Mouse (Mus musculus): ENCODE measurements at regions not wholly inside any gene's neighbourhood (a gene's known extent, or its start where the extent isn't known, plus 50 kb on each side); places are given as distances from the start of the nearest gene placed in this dataset.
"Not testable (repeated sequence)": the region's sequence is repeated elsewhere in the genome, so short reads cannot be mapped to it uniquely, and the experiment has no call there.

DNA sequence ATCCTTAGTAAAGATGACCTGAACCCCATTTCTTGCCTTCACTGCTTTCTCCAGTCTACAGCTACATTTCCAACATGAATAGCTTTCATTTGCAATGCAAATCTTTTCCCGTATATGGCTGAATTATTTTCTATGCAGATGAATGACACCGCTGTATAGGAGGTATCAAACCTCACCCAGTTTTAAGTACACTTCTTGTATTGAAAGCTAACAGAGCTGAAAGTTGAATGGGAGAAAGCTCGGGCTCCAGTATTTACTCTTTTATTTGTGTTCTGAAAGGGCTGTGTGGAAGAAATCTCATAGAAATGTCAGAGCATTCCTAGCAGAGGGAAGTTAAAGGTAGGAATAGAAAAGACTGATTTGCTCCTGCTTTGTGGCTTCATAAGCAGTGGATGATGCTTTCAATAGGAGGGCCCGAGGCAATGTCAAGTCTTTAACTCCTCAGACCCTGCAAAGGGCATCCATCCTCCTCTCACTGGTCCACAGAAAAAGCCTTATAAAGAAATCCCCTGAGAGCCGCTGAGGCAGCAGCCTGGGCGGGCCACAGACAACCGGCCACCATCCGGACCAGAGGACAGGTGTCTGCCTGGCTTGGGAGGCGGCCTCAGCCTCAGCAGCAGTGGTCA is 673.8 kb upstream of the Intu start:
- Histone ChIP-seq H3K27ac (ENCODE audit: insufficient read depth, low read length) (no peak overlapping the region), H3K4me3 (ENCODE audit: insufficient read depth, low read length) (no peak overlapping the region), H3K4me1 (ENCODE audit: control insufficient read depth, insufficient read depth, low read length) (peaks cover 2% of the 10 kb centered on the region; the same call in 1 of the 2 replicates)
- TF ChIP-seq POLR2A (IDR thresholded peaks at IDR 0.05; ENCODE audit: low read depth, low read length) (no peak), CTCF (IDR thresholded peaks at IDR 0.05; ENCODE audit: borderline replicate concordance, insufficient read depth, low read length) (no peak)

DNA sequence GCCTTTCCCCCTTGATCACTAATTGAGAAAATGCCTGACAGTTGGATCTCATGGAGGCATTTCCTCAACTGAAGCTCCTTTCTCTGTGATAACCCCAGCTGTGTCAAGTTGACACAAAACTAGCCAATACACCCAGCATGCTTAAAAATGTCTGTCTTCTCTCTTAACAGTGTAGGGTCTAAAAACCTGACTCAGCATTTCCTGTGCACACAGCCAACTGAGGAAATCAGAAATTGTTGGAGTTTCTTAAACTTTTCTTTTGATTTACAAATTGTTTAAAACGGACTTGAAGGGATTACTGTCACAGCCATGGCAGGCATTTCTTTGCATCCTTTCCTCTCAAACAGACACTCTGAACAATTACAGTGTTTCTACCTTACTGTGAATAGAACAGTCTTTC is 655.0 kb upstream of the Intu start:
- not testable (repeated sequence) for H3K4me3 ChIP-seq (ENCODE audit: insufficient read depth, low read length); H3K4me1 ChIP-seq (ENCODE audit: control insufficient read depth, insufficient read depth, low read length); H3K27ac ChIP-seq (ENCODE audit: insufficient read depth, low read length)

GRCm38 (mm10) chr3:39884370-39884769 is 646.7 kb upstream of the Intu start:
- no peak for TF ChIP-seq POLR2A (IDR thresholded peaks at IDR 0.05; ENCODE audit: low read depth, low read length)
- TF ChIP-seq CTCF (IDR thresholded peaks at IDR 0.05; ENCODE audit: borderline replicate concordance, insufficient read depth, low read length) = no peak
- Histone ChIP-seq H3K4me3 (ENCODE audit: insufficient read depth, low read length) (no peak overlapping the region), H3K4me1 (ENCODE audit: control insufficient read depth, insufficient read depth, low read length) (no peaks in the 10 kb centered on the region), H3K27ac (ENCODE audit: insufficient read depth, low read length) (no peak overlapping the region)

- H3K4me3 ChIP-seq (ENCODE audit: insufficient read depth, low read length) = no peak overlapping the region
- H3K27ac ChIP-seq (ENCODE audit: insufficient read depth, low read length) = no peak overlapping the region
- H3K4me1 ChIP-seq (ENCODE audit: control insufficient read depth, insufficient read depth, low read length) = no peaks in the 10 kb centered on the region; the same call in 1 of the 2 replicates
- no peak for TF ChIP-seq POLR2A (IDR thresholded peaks at IDR 0.05; ENCODE audit: low read depth, low read length)
- no peak for TF ChIP-seq CTCF (IDR thresholded peaks at IDR 0.05; ENCODE audit: borderline replicate concordance, insufficient read depth, low read length)
Measured at GRCm38 (mm10) chr3:39888376-39888775, 642.7 kb upstream of the Intu start.

DNA sequence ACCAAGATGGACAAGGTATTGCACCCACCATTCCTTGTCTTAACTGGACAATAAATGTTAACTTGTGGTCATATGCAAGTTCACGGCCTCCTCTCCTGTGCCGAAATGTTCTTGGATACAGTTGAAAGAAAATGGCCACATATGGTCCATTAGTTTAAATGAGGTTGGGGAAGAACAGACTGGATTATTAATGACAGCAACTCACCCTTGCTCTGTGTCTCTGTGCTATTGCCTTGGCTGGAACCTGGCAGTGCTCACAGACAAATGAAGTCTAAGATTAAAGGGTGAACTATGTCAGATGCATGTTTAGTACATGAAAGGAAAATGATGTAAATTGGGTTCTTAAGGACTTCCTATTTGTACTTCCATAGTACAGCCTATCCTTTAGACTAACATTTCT is 641.9 kb upstream of the Intu start:
- Histone ChIP-seq H3K4me1 (ENCODE audit: control insufficient read depth, insufficient read depth, low read length) (no peaks in the 10 kb centered on the region; the same call in 1 of the 2 replicates), H3K4me3 (ENCODE audit: insufficient read depth, low read length) (no peak overlapping the region), H3K27ac (ENCODE audit: insufficient read depth, low read length) (no peak overlapping the region)
- TF ChIP-seq POLR2A (IDR thresholded peaks at IDR 0.05; ENCODE audit: low read depth, low read length) (no peak), CTCF (IDR thresholded peaks at IDR 0.05; ENCODE audit: borderline replicate concordance, insufficient read depth, low read length) (no peak)

- Histone ChIP-seq H3K4me1 (ENCODE audit: control insufficient read depth, insufficient read depth, low read length) (no peaks in the 10 kb centered on the region), H3K27ac (ENCODE audit: insufficient read depth, low read length) (no peak overlapping the region), H3K4me3 (ENCODE audit: insufficient read depth, low read length) (no peak overlapping the region)
- no peak for TF ChIP-seq POLR2A (IDR thresholded peaks at IDR 0.05; ENCODE audit: low read depth, low read length)
- no peak for TF ChIP-seq CTCF (IDR thresholded peaks at IDR 0.05; ENCODE audit: borderline replicate concordance, insufficient read depth, low read length)
Measured at GRCm38 (mm10) chr3:39898961-39899360, 632.1 kb upstream of the Intu start.

DNA sequence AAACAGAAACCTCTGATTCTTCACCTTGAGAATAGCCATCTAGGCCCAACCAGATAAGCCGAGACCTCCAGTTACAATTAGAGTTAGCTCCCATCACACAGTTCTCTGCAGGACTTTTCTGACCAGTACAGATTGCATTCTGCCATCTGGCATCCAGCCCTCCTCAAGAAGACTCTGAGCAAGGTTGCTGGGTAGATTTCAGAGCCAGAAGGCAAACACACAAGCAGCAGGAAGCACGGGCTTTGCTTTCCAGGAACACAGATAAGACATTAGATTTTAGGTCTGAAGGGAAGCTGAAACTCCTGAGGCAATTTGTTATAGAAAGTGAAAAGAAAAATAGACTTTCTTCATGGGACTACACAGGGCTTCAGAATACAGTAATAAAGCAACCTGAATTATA is 630.9 kb upstream of the Intu start:
- TF ChIP-seq POLR2A (IDR thresholded peaks at IDR 0.05; ENCODE audit: low read depth, low read length) (no peak), CTCF (IDR thresholded peaks at IDR 0.05; ENCODE audit: borderline replicate concordance, insufficient read depth, low read length) (no peak)
- Histone ChIP-seq H3K27ac (ENCODE audit: insufficient read depth, low read length) (no peak overlapping the region), H3K4me1 (ENCODE audit: control insufficient read depth, insufficient read depth, low read length) (no peaks in the 10 kb centered on the region), H3K4me3 (ENCODE audit: insufficient read depth, low read length) (no peak overlapping the region)

GRCm38 (mm10) chr3:39904377-39904776 is 626.7 kb upstream of the Intu start:
- H3K27ac ChIP-seq (ENCODE audit: insufficient read depth, low read length) = no peak overlapping the region
- H3K4me1 ChIP-seq (ENCODE audit: control insufficient read depth, insufficient read depth, low read length) = no peaks in the 10 kb centered on the region
- TF ChIP-seq POLR2A (IDR thresholded peaks at IDR 0.05; ENCODE audit: low read depth, low read length) (no peak), CTCF (IDR thresholded peaks at IDR 0.05; ENCODE audit: borderline replicate concordance, insufficient read depth, low read length) (no peak)
- H3K4me3 ChIP-seq (ENCODE audit: insufficient read depth, low read length) = no peak overlapping the region

GRCm38 (mm10) chr3:39908676-39909362 is 622.3 kb upstream of the Intu start:
- Histone ChIP-seq H3K4me1 (ENCODE audit: control insufficient read depth, insufficient read depth, low read length) (no peaks in the 10 kb centered on the region), H3K4me3 (ENCODE audit: insufficient read depth, low read length) (no peak overlapping the region), H3K27ac (ENCODE audit: insufficient read depth, low read length) (no peak overlapping the region)
- TF ChIP-seq POLR2A (IDR thresholded peaks at IDR 0.05; ENCODE audit: low read depth, low read length) (no peak), CTCF (IDR thresholded peaks at IDR 0.05; ENCODE audit: borderline replicate concordance, insufficient read depth, low read length) (no peak)

- H3K4me3 ChIP-seq (ENCODE audit: insufficient read depth, low read length) = no peak overlapping the region
- H3K4me1 ChIP-seq (ENCODE audit: control insufficient read depth, insufficient read depth, low read length) = no peaks in the 10 kb centered on the region
- TF ChIP-seq POLR2A (IDR thresholded peaks at IDR 0.05; ENCODE audit: low read depth, low read length) = no peak
- TF ChIP-seq CTCF (IDR thresholded peaks at IDR 0.05; ENCODE audit: borderline replicate concordance, insufficient read depth, low read length) = no peak
- H3K27ac ChIP-seq (ENCODE audit: insufficient read depth, low read length) = no peak overlapping the region
Measured at GRCm38 (mm10) chr3:39909642-39910041, 621.4 kb upstream of the Intu start.
